Mouse (Mus musculus): ENCODE data around the gene Exoc7. TPM values are rescaled to one million over a fixed set of nuclear protein-coding genes. Genes with fewer than 3 reads are reported as not detected.

Exoc7 gene
- polyA plus RNA-seq, 1 experiment from 2014 or later: 60.5 TPM

DNA sequence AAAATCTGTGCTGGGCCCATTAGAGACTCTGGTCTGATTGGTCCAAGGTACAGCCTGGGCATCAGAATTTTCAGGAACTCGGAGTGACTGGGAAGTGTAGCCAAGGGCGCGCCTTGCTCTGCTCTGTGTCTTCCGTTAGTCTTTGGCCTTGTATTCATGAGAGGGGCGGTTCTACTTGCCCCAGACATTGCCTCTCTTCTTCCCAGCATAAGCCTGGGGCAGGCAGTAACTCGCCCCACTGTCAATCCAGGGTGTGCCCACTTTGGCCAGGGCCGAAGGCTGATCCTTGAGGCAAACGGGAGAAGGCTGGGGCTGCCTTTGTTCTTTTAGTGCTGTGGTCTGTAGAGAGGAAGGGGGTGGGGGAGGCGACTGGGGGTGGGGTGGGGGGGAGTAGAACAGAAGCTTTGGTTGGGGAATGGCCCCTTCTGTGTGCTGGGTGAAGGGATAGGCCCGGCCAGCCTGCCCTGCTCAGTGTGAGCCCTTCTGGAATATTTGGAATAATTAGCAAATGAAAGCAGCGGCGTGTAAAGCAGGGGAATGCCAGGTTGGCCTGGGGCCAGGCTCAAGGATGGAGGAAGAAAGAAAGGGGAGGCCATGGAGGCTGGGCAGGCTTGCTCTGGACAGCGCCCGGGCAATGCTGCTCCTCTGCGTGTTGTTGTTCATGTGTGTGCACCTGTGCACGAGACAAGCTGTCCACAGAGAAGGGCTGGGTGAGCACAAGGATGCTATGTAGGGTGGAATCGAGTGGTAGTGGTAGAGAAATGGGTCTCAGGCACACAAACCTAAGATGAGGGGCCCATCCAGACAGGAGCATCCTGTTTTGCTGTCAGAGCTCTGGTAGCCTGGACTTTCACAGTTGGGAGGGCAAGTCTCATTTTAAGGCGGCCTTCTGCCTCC is 22.5 kb upstream of the Exoc7 start:
- H3K4me1 ChIP-seq (ENCODE audit: control insufficient read depth, insufficient read depth, low read length): peaks cover 10% of the 10 kb centered on the region
- H3K36me3 ChIP-seq (ENCODE audit: control insufficient read depth, insufficient read depth, low read length): no peaks in the 10 kb centered on the region
- DNase-seq (ENCODE audit: low spot score) (peak; percentile 40), ATAC-seq (ENCODE audit: low read depth) (peak; percentile 24)
- no peak overlapping the region for H3K27ac ChIP-seq (replicated peaks; ENCODE audit: low read depth, low read length)
- no peak overlapping the region for H3K4me2 ChIP-seq (ENCODE audit: low read depth, low read length)
- H3K4me3 ChIP-seq (ENCODE audit: low read depth, low read length): no peak overlapping the region
- 46% methylated on average over 17 of the region's 18 CpGs for WGBS
- peaks cover 15% of the 10 kb centered on the region for H3K27me3 ChIP-seq (replicated peaks; ENCODE audit: control insufficient read depth, insufficient read depth, low read length)
- H3K9me3 ChIP-seq (ENCODE audit: control insufficient read depth, low read length): no peaks in the 10 kb centered on the region
- peak overlapping the region; percentile 28; the same call in 1 of the 2 replicates for H3K9ac ChIP-seq (ENCODE audit: low read depth, low read length)

DNA sequence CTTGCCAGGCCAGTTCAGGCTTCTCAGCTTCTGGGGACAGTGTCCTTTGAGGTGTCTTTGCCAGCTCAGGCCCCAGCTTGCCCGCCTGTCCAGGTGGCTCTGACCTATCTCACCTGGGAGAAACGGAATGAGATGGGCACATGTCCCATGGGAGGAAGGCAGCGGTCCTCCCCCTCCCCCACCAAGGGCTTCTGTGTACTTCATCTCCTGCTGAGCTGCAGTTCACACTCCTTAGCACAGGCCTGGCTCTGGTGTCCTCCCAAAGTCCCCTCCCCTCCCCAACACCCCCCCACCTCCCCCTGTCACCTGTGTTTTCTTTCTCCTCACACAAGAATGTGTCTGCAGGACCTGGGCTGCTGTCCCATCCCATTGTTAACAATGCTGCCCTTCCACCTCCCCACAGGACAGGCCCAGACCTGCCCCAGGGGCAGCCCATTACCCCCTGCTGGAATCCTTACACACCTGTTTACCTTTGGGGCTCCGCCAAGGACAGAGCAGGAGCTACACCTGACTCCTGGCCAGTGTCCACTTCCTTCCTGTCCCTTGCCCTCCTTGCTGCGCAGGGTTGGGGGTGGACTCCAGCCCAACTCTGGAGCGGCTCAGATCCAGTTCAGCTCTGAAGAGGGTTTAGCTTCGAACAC is 20.1 kb upstream of the Exoc7 start:
- Histone ChIP-seq H3K9ac (ENCODE audit: low read depth, low read length) (no peak overlapping the region), H3K4me1 (ENCODE audit: control insufficient read depth, insufficient read depth, low read length) (peaks cover 2% of the 10 kb centered on the region; the same call in 1 of the 2 replicates), H3K4me2 (ENCODE audit: low read depth, low read length) (no peak overlapping the region), H3K9me3 (ENCODE audit: control insufficient read depth, low read length) (no peaks in the 10 kb centered on the region), H3K36me3 (ENCODE audit: control insufficient read depth, insufficient read depth, low read length) (no peaks in the 10 kb centered on the region), H3K27me3 (replicated peaks; ENCODE audit: control insufficient read depth, insufficient read depth, low read length) (no peaks in the 10 kb centered on the region), H3K27ac (replicated peaks; ENCODE audit: low read depth, low read length) (no peak overlapping the region), H3K4me3 (ENCODE audit: low read depth, low read length) (no peak overlapping the region)
- 64% methylated on average over 7 of the region's 7 CpGs for WGBS
- DNase-seq (ENCODE audit: low spot score): no peak
- ATAC-seq (ENCODE audit: low read depth): no peak

DNA sequence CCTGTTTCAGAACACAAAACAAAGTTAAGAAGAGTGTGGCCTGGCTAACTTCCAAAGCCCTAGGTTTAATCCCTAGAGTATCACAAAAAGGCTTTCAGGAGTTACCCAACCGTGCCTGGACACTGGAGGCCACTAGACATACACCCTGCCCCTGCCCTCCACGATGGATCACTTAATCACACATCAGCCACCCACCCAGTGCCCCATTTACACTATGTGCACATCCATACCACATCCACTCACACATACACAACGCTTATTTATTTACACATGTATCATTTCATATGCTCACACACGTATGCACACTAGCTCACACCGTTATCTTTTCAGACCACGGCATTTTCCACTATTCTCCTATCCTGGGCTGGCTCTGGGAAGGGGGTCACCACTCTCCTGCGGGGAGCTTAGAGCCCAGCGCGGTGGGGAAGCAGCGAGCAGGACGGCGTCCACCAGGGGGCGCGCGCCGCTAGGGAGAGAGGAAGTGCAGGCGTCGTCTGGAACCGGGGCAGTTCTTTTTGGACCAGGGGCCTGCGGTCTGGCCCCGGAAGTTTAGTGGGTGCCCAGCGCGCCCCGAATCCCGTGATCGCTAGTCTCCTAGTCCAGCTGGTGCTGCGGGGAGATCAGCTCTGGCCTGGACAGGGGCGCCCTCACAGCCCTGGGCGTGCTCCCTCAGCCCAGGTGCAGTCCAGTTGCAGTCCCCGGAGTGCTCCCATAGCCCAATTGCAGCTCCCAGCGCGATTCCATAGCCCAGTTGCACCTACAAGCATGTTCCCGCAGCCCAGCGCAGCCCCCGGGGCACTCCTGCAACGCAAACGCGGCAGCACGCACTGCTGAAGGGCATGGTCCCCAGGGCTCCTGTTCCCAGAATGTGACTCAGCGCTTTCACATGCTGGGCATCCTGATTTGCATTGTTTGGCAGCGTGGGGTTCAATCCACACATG is 12.0 kb upstream of the Exoc7 start:
- H3K4me2 ChIP-seq (ENCODE audit: low read depth, low read length): peak overlapping the region; percentile 94
- no peaks in the 10 kb centered on the region for H3K27me3 ChIP-seq (replicated peaks; ENCODE audit: control insufficient read depth, insufficient read depth, low read length)
- H3K36me3 ChIP-seq (ENCODE audit: control insufficient read depth, insufficient read depth, low read length): no peaks in the 10 kb centered on the region
- ATAC-seq (ENCODE audit: low read depth): peak; percentile 89
- peak overlapping the region; percentile 69 for H3K9ac ChIP-seq (ENCODE audit: low read depth, low read length)
- H3K27ac ChIP-seq (replicated peaks; ENCODE audit: low read depth, low read length): no peak overlapping the region
- no peaks in the 10 kb centered on the region for H3K9me3 ChIP-seq (ENCODE audit: control insufficient read depth, low read length)
- 0 out of 2 replicates have a peak, but pooled peaks cover 4% of the 10 kb centered on the region for H3K4me1 ChIP-seq (ENCODE audit: control insufficient read depth, insufficient read depth, low read length)
- peak overlapping the region; percentile 46 for H3K4me3 ChIP-seq (ENCODE audit: low read depth, low read length)
- 2% methylated on average over 38 of the region's 41 CpGs for WGBS
- DNase-seq (ENCODE audit: low spot score): peak; percentile 84

DNA sequence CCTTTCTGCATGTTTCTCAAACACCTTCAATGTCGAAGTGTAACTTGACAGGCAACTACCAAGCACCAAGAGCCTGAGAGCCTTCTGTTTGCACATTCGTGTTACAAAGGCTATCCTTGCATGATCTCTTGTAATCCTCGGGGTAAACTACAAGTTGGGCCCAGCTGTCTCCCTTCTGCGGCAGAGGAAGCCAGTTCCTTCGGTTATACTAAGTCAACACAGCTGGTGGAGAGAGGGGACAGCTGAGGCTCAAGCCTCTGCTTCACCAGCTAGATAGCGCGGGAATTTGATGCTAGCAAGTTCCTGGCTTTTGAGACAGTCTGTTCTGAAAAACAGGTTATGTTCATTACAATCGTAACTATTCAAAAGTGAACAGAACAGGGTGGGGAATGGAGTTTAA is 5.3 kb upstream of the Exoc7 start:
- H3K9me3 ChIP-seq (ENCODE audit: control insufficient read depth, low read length): no peaks in the 10 kb centered on the region
- ATAC-seq (ENCODE audit: low read depth) (peak; percentile 80), DNase-seq (ENCODE audit: low spot score) (peak; percentile 88)
- H3K4me3 ChIP-seq (ENCODE audit: low read depth, low read length): no peak overlapping the region
- WGBS: 30% methylated on average over 8 of the region's 8 CpGs
- no peak overlapping the region for H3K27ac ChIP-seq (replicated peaks; ENCODE audit: low read depth, low read length)
- H3K27me3 ChIP-seq (replicated peaks; ENCODE audit: control insufficient read depth, insufficient read depth, low read length): no peaks in the 10 kb centered on the region
- H3K9ac ChIP-seq (ENCODE audit: low read depth, low read length): no peak overlapping the region
- H3K36me3 ChIP-seq (ENCODE audit: control insufficient read depth, insufficient read depth, low read length): no peaks in the 10 kb centered on the region
- H3K4me2 ChIP-seq (ENCODE audit: low read depth, low read length): no peak overlapping the region
- H3K4me1 ChIP-seq (ENCODE audit: control insufficient read depth, insufficient read depth, low read length): no peaks in the 10 kb centered on the region; the same call in 1 of the 2 replicates

DNA sequence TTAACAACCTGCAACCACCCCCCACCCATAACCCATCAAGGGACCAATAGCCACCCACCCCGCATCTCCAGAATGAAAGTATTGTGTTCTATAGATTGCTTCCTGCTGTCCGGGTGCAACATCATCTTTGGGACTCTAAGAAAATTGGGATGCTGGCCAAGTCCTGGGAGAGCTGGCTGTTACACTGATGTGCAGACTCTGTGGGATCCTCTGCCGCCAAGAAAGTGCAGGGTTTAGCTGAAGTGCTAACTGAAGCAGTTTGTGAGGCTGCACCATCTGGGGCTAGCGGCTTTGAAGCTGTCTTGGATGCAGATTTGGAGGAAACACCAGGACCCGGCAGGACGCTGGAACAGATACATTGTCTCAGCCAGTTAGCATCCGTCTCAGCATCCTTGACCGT is 4.1 kb upstream of the Exoc7 start:
- Histone ChIP-seq H3K4me3 (ENCODE audit: low read depth, low read length) (no peak overlapping the region), H3K4me2 (ENCODE audit: low read depth, low read length) (no peak overlapping the region), H3K36me3 (ENCODE audit: control insufficient read depth, insufficient read depth, low read length) (no peaks in the 10 kb centered on the region), H3K9me3 (ENCODE audit: control insufficient read depth, low read length) (no peaks in the 10 kb centered on the region), H3K27me3 (replicated peaks; ENCODE audit: control insufficient read depth, insufficient read depth, low read length) (no peaks in the 10 kb centered on the region), H3K27ac (replicated peaks; ENCODE audit: low read depth, low read length) (peak overlapping the region; percentile 52; the same call in 1 of the 2 replicates), H3K4me1 (ENCODE audit: control insufficient read depth, insufficient read depth, low read length) (peaks cover 4% of the 10 kb centered on the region; the same call in 1 of the 2 replicates), H3K9ac (ENCODE audit: low read depth, low read length) (no peak overlapping the region)
- 37% methylated on average over 8 of the region's 8 CpGs for WGBS
- no peak for ATAC-seq (ENCODE audit: low read depth)
- peak; percentile 84 for DNase-seq (ENCODE audit: low spot score)

DNA sequence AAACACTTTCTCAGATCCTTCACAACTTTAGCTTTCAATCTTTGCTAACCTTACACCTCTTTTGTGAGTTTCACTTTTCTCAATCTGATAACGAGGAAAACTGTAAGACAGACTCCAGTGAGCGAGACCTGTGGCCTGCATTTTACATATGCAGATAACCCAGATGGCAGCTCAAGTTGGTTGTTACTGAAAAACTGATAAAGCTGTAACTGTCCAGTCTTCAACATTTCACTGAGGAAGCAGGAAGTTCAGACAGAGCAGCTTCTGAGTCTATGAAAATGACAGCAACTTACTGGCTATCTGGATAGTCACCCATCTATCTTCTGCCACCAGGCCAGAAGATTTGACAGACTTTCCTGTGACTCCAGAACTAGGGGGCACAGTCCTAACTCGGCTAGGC is 2.6 kb upstream of the Exoc7 start:
- no peak for ATAC-seq (ENCODE audit: low read depth)
- Histone ChIP-seq H3K36me3 (ENCODE audit: control insufficient read depth, insufficient read depth, low read length) (peaks cover 7% of the 10 kb centered on the region; the same call in 1 of the 2 replicates), H3K4me1 (ENCODE audit: control insufficient read depth, insufficient read depth, low read length) (peaks cover 4% of the 10 kb centered on the region; the same call in 1 of the 2 replicates), H3K9me3 (ENCODE audit: control insufficient read depth, low read length) (no peaks in the 10 kb centered on the region), H3K27me3 (replicated peaks; ENCODE audit: control insufficient read depth, insufficient read depth, low read length) (no peaks in the 10 kb centered on the region), H3K4me3 (ENCODE audit: low read depth, low read length) (no peak overlapping the region), H3K9ac (ENCODE audit: low read depth, low read length) (no peak overlapping the region), H3K27ac (replicated peaks; ENCODE audit: low read depth, low read length) (no peak overlapping the region), H3K4me2 (ENCODE audit: low read depth, low read length) (no peak overlapping the region)
- WGBS: 65% methylated on average over 3 of the region's 3 CpGs
- no peak for DNase-seq (ENCODE audit: low spot score)

DNA sequence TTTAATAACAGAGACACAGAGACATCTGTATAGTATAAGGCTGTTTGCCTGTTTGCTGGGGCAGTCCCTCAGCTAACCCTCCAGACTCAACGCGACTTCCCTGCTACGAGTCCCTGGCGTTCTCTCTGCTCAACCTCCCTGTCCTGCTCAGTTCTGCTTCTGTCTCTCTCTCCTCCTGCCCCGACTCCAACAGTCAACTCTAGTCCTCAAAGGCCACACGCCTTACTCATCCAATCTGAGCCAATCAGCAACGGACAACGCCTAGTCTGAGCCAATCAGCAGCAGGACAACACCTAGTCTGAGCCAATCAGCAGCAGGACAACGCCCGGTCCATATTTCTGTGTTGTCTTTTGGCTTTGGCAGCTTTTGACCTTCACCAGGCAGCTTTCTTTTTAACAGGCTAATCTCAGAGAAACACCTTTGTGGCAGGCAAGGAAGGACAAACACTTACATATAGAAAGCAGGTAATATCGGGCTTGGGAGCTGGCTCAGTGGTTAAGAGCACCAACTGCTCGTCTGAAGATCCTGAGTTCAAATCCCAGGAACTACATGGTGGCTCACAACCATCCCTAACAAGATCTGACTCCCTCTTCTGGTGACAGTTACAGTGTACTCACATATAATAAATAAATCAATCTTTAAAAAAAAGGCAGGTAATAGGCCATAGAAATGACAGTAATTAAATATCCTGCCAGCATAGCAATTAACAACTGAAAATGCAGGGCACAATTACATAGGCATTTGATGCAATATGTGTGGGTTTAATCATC is 914 bp upstream of the Exoc7 start:
- no peak overlapping the region for H3K9ac ChIP-seq (ENCODE audit: low read depth, low read length)
- no peaks in the 10 kb centered on the region for H3K27me3 ChIP-seq (replicated peaks; ENCODE audit: control insufficient read depth, insufficient read depth, low read length)
- ATAC-seq (ENCODE audit: low read depth) (no peak), DNase-seq (ENCODE audit: low spot score) (no peak)
- H3K4me3 ChIP-seq (ENCODE audit: low read depth, low read length): no peak overlapping the region
- H3K36me3 ChIP-seq (ENCODE audit: control insufficient read depth, insufficient read depth, low read length): peaks cover 23% of the 10 kb centered on the region
- WGBS: 91% methylated on average over 12 of the region's 12 CpGs
- no peaks in the 10 kb centered on the region for H3K9me3 ChIP-seq (ENCODE audit: control insufficient read depth, low read length)
- H3K27ac ChIP-seq (replicated peaks; ENCODE audit: low read depth, low read length): no peak overlapping the region
- H3K4me1 ChIP-seq (ENCODE audit: control insufficient read depth, insufficient read depth, low read length): peaks cover 4% of the 10 kb centered on the region; the same call in 1 of the 2 replicates
- no peak overlapping the region for H3K4me2 ChIP-seq (ENCODE audit: low read depth, low read length)

Data from embryonic facial prominence, embryonic 14.5 days (tissue).